Mouse (Mus musculus) liver, adult 2 months (tissue): ENCODE measurements around the gene Fsd1. TPM values are rescaled to one million over a fixed set of nuclear protein-coding genes. Genes with fewer than 3 reads are reported as not detected.

Experiments used
- DNase-seq: peaks from one replicate; pipeline ENCODE4 v3.0.0-alpha.2; 2011; ENCODE audit warnings: low read depth, low spot score; ENCODE audit errors: extremely low read depth
- H3K27ac ChIP-seq: fragments of 200-500 bp; replicated peaks from 2 replicates; pipeline ENCODE4 v1.5.1; 2012; ENCODE audit warnings: low read depth, mild to moderate bottlenecking, control low read depth, inconsistent platforms, low read length; ENCODE audit not compliant: insufficient read depth
- H3K27me3 ChIP-seq: fragments of 200-500 bp; 2 replicates; pipeline ENCODE4 v1.6.1; 2012; ENCODE audit warnings: mild to moderate bottlenecking, moderate library complexity, low read length, inconsistent platforms; ENCODE audit not compliant: control insufficient read depth, insufficient read depth
- H3K36me3 ChIP-seq: fragments of 200-500 bp; 2 replicates; pipeline ENCODE4 v1.6.1; 2012; ENCODE audit warnings: low read length, inconsistent platforms; ENCODE audit not compliant: control insufficient read depth, insufficient read depth
- H3K4me1 ChIP-seq: fragments of 200-500 bp; 2 replicates; pipeline ENCODE4 v1.6.1; 2011; ENCODE audit warnings: low read length; ENCODE audit not compliant: control insufficient read depth, insufficient read depth
- H3K4me3 ChIP-seq: fragments of 200-500 bp; 2 replicates; pipeline ENCODE4 v1.5.1; 2011; ENCODE audit warnings: low read depth, mild to moderate bottlenecking, control low read depth, low read length, moderate library complexity; ENCODE audit not compliant: insufficient read depth
- H3K79me2 ChIP-seq: fragments of 200-500 bp; 2 replicates; pipeline ENCODE4 v1.6.1; 2012; ENCODE audit warnings: inconsistent platforms, mild to moderate bottlenecking, low read length, moderate library complexity; ENCODE audit not compliant: control insufficient read depth, insufficient read depth
- H3K9ac ChIP-seq: fragments of 200-500 bp; 2 replicates; pipeline ENCODE4 v1.6.1; 2012; ENCODE audit warnings: low read depth, mild to moderate bottlenecking, control low read depth, inconsistent platforms, low read length
- CTCF ChIP-seq: fragments of 200-500 bp; IDR thresholded peaks from 2 replicates; pipeline ENCODE4 v1.5.1; 2011; ENCODE audit warnings: low read depth, low read length, control low read depth
- POLR2A ChIP-seq: fragments of 200-500 bp; IDR thresholded peaks from 2 replicates; pipeline ENCODE4 v1.6.1; 2011; ENCODE audit warnings: low read length, control low read depth; ENCODE audit not compliant: insufficient read depth; ENCODE audit errors: extremely low read depth
- WGBS: fragments of 180-500 bp; shearing (Covaris S2); methylation state at CpG from one replicate; pipeline ENCODE4 v1.1.7; 2018; 5-methylcytosine and 5-hydroxymethylcytosine counted together
- polyA plus RNA-seq: library from polyadenylated mRNA; depleted of rRNA; stranded (reverse); fragments of >200 nt; gene quantifications from 2 replicates; pipeline ENCODE4 v1.2.3, GENCODE M21; 2012
- total RNA-seq: library from RNA; depleted of rRNA; stranded (reverse); fragments of >200 nt; gene quantifications from 2 replicates; pipeline ENCODE4 v1.2.3, GENCODE M21; 2014

Fsd1 gene
- total and polyA plus RNA-seq, 2 experiments = not detected

DNA sequence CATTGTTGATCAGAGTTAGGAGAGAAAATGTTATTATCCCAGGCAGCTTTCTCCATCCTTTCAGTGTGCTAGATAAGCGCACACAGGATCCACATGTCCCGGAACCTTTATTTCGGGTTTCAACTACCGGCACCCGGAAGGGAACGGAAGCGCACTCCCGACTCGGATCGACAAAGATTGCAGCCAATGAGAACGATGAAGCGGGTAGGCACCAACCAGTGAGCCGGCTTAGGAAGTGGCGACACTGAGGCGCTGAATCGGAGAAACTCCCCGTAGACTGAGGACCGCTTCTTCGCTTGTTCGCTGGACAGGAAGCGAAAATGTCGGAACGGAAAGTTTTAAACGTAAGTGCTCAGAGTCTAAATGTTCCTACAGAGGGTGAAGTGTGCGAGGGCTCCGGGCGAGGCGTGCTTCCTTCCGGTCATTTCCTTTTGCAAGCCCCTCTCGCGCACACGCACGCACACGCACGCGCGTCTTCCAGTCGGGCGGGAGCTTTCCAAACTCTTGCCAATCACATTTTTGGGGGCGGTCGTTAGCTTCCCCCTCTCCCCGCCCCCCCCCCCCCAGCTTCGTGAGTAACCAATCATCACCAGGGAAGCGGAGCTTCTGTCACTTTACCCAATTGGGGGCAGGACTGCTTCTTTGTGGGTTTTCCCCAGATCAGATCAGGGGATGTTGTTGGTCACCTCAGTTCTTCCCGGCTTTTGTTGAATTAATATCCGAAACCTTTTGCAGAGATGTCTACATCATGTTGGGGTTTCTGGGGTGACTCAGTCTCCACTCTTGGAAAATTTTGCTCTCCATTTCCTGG is 27.2 kb upstream of the Fsd1 start, which contains the start of gene Yju2:
TSS of gene Yju2 (plus strand) at position 182 of the 811 bp plus-strand sequence.
- Histone ChIP-seq H3K4me1 (peaks cover 10% of the 10 kb centered on the region), H3K36me3 (no peaks in the 10 kb centered on the region), H3K9ac (peak within 1 kb of the TSS; percentile 78), H3K79me2 (no peaks in the 10 kb centered on the region), H3K27me3 (no peaks in the 10 kb centered on the region), H3K4me3 (peak within 1 kb of the TSS; percentile 84), H3K27ac (peak within 1 kb of the TSS; percentile 94)
- WGBS = under 1% methylated on average over 45 of the region's 46 CpGs
- peak; percentile 93 for DNase-seq
- peak; percentile 39 for TF ChIP-seq POLR2A
- TF ChIP-seq CTCF = no peak

DNA sequence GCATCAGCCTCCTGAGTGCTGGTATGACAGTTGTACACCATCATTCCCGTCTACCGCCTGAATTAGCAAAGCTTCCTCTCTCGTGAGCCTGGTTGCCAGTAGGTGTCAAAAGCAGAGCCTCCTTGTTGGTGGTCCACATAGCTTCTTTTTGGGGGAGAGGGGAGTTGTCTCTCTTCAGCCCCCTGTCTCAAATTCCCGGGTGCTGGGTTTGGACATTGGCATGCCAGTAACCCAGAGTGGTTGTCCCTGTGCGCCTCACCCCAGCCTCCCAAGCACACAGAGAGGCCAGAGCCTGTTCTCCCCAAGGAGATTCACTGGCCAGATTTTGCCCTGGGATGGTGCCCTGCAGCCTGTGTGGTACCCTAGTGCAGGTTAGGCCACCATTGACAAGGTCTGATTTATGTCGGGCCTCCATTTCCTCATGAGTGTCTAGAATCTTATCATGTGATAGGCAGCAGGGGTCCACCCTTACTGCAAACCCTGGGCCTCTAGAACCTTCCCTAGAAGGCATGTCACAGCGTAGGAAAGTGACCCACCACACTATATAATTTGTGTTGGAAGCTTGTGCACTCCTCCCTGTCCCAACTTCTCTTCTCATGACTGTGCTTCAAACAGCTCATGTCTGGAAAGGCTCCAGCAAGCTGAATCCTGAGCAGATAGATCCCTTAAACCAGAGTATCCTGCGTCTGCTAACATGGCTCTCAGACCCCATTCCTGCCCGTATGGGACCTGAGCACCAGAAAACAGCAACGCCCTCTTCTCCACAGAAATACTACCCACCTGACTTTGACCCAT is 26.2 kb upstream of the Fsd1 start:
- Histone ChIP-seq H3K79me2 (no peaks in the 10 kb centered on the region), H3K9ac (no peak overlapping the region), H3K4me1 (peaks cover 10% of the 10 kb centered on the region), H3K36me3 (no peaks in the 10 kb centered on the region), H3K4me3 (no peak overlapping the region), H3K27ac (no peak overlapping the region), H3K27me3 (no peaks in the 10 kb centered on the region)
- DNase-seq = no peak
- TF ChIP-seq CTCF = no peak
- no peak for TF ChIP-seq POLR2A
- WGBS = 79% methylated on average over 10 of the region's 10 CpGs

DNA sequence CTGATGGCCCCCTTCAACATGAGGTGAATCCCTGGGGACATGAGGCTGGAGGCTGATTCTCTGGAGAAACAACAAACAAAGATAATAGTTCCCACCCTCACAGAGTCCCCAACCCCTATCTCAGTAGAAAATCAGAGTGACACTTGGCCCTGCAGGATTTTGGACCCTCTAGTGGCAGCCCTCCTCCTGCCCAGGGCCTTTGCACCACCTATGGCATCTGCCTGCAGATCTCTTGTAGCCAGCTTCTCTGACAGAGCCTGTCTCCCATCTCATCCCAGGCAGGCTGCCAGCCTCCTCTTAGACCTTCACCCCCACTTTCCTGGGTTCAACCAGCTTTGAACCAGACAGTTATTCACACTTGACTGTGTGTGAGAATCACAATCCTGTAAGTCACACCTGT is 25.5 kb upstream of the Fsd1 start:
- Histone ChIP-seq H3K4me3 (no peak overlapping the region), H3K27ac (no peak overlapping the region), H3K4me1 (peaks cover 10% of the 10 kb centered on the region), H3K36me3 (no peaks in the 10 kb centered on the region), H3K9ac (no peak overlapping the region), H3K27me3 (no peaks in the 10 kb centered on the region), H3K79me2 (no peaks in the 10 kb centered on the region)
- no peak for DNase-seq
- TF ChIP-seq POLR2A (no peak), CTCF (no peak)

DNA sequence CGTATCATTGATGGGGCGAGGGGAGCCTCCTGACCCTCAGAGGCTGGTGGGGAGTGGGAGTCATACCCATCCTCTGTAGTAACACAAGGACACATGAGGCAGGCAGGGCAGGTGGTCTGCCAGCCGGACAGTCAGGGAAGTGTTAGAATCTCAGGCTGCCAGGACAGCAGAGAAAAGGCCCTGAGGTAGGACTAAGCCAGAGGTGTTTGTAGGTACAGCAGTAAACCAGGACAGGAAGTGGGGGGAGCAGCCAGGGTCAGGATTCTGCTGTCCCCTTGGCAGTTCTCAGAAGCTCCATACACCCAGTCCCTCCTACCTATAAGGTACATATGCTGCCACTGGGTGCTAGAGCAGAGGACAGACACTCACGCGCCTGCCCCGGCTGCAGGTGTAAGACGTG is 24.7 kb upstream of the Fsd1 start:
- Histone ChIP-seq H3K79me2 (no peaks in the 10 kb centered on the region), H3K4me1 (peaks cover 9% of the 10 kb centered on the region), H3K4me3 (no peak overlapping the region), H3K27me3 (no peaks in the 10 kb centered on the region), H3K36me3 (no peaks in the 10 kb centered on the region), H3K9ac (no peak overlapping the region), H3K27ac (no peak overlapping the region)
- WGBS = 97% methylated on average over 7 of the region's 7 CpGs
- DNase-seq = no peak
- no peak for TF ChIP-seq POLR2A
- no peak for TF ChIP-seq CTCF

DNA sequence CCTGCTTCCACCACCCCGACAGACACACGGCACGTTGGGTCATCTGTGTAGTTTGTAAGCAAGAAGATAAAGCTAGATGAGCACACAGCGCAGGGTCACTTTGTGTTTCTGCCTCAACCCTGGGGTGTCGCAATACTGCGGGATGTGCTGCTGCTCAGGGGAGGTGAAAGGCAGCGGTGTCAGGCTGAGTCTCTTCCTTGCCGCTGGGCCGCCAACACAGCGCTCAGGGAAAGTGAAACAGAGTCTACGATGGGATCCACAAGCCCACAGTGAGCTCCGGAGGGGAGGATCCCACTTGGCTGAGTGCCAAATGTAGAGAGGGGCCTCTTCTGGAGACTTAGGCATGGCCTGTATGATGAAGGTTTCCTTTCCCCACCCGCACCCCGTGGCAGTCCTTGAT is 23.1 kb upstream of the Fsd1 start:
- Histone ChIP-seq H3K79me2 (no peaks in the 10 kb centered on the region), H3K36me3 (no peaks in the 10 kb centered on the region), H3K27ac (peak overlapping the region; percentile 12), H3K4me1 (peaks cover 9% of the 10 kb centered on the region), H3K27me3 (no peaks in the 10 kb centered on the region), H3K9ac (no peak overlapping the region), H3K4me3 (no peak overlapping the region)
- TF ChIP-seq CTCF (no peak), POLR2A (no peak)
- whole genome bisulfite sequencing = 26% methylated on average over 14 of the region's 14 CpGs
- DNase-seq = peak; percentile 79

DNA sequence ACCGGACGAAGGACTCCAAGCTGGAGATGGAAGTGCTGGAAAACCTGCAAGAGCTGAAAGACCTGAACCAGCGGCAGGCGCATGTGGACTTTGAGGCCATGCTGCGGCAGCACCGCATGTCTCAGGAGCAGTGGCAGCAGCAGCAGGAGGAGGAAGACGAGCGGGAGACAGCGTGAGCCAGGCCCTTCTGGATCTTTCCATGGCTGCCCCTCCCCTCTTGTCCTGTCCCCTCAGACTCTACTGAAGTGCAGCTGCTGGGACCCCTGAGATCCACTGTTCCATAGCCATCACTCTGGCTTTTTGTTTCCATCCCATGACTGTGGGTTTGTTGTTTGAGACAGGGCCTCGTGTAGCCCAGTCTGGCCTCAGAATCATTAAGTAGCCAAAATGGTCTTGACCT is 21.8 kb upstream of the Fsd1 start:
- Histone ChIP-seq H3K27ac (no peak overlapping the region), H3K36me3 (no peaks in the 10 kb centered on the region), H3K4me3 (no peak overlapping the region), H3K4me1 (peaks cover 6% of the 10 kb centered on the region; the same call in 1 of the 2 replicates), H3K27me3 (no peaks in the 10 kb centered on the region), H3K9ac (no peak overlapping the region), H3K79me2 (no peaks in the 10 kb centered on the region)
- no peak for DNase-seq
- TF ChIP-seq POLR2A (no peak), CTCF (no peak)
- 95% methylated on average over 10 of the region's 10 CpGs for WGBS
